Mouse (Mus musculus): ENCODE results near the gene Hfe. TPM values are rescaled to one million over a fixed set of nuclear protein-coding genes. Genes with fewer than 3 reads are reported as not detected.
A peak's percentile ranks its signal among the peaks of the same experiment; 100 is the strongest.
"Not testable (repeated sequence)": the region's sequence is repeated elsewhere in the genome, so short reads cannot be mapped to it uniquely, and the experiment has no call there.

Gene Hfe
- polyA plus RNA-seq, 1 experiment from 2014 or later: 3.7 TPM

GRCm38 (mm10) chr13:23728472-23729191 is 18.0 kb upstream of the Hfe start:
- H3K9me3 ChIP-seq (replicated peaks): no peaks in the 10 kb centered on the region
- no peaks in the 10 kb centered on the region for H3K4me1 ChIP-seq
- H3K27ac ChIP-seq (replicated peaks): no peak overlapping the region
- 90% methylated on average over 18 of the region's 18 CpGs for WGBS
- ATAC-seq (ENCODE audit: low FRiP score): no peak
- no peak overlapping the region for H3K4me3 ChIP-seq (replicated peaks)
- no peaks in the 10 kb centered on the region for H3K36me3 ChIP-seq
- no peak overlapping the region for H3K4me2 ChIP-seq
- no peaks in the 10 kb centered on the region for H3K27me3 ChIP-seq (replicated peaks)
- no peak overlapping the region for H3K9ac ChIP-seq (replicated peaks)

DNA sequence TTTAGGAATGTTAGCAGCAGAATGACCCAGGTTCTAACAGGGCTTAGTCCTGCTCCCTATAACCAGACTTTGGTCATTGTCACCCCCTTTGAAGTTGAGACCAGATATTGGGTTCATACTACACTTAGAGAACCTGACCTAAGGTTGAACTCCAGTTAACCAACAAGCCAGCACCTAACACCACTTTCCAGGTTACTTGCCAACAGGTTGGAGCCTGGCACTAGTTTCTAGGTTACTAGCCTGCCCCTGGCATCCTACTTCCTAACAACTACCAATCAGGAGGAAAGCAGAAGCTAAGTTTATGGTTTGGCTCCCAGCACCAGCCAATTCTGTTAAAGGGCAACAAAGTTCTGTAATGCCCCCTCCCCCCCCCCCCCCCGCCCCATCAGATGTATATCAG is 14.6 kb upstream of the Hfe start:
- Histone ChIP-seq H3K9ac (replicated peaks) (no peak overlapping the region), H3K36me3 (no peaks in the 10 kb centered on the region), H3K27ac (replicated peaks) (no peak overlapping the region), H3K27me3 (replicated peaks) (no peaks in the 10 kb centered on the region), H3K4me3 (replicated peaks) (no peak overlapping the region), H3K4me1 (no peaks in the 10 kb centered on the region), H3K9me3 (replicated peaks) (no peaks in the 10 kb centered on the region), H3K4me2 (no peak overlapping the region)
- no peak for ATAC-seq (ENCODE audit: low FRiP score)
- WGBS: 0% methylated on average over 1 of the region's 1 CpGs

DNA sequence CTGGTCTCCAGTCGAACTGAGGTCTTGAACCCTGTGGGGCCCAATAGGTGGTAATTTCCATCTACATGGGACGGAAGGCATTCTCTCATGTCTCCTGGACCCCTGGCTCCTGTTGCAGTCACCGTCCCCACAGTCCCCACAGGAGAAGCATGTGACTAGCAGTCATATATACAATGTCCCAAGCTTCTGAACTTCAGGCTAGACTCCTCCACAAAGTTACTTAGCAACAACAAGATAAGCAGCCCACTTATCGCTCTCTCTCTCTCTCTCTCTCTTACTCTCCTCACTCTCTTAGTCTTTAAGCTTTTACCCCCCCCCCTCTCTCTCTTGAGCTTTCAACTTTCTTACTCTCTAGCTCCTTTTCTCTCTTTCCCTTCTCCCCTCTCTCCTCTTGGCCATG is 13.6 kb upstream of the Hfe start:
- H3K9ac ChIP-seq (replicated peaks): no peak overlapping the region
- ATAC-seq (ENCODE audit: low FRiP score): no peak
- H3K27me3 ChIP-seq (replicated peaks): no peaks in the 10 kb centered on the region
- H3K4me2 ChIP-seq: no peak overlapping the region
- no peaks in the 10 kb centered on the region for H3K36me3 ChIP-seq
- no peak overlapping the region for H3K4me3 ChIP-seq (replicated peaks)
- H3K9me3 ChIP-seq (replicated peaks): no peaks in the 10 kb centered on the region
- 98% methylated on average over 4 of the region's 4 CpGs for WGBS
- no peaks in the 10 kb centered on the region for H3K4me1 ChIP-seq
- no peak overlapping the region for H3K27ac ChIP-seq (replicated peaks)

DNA sequence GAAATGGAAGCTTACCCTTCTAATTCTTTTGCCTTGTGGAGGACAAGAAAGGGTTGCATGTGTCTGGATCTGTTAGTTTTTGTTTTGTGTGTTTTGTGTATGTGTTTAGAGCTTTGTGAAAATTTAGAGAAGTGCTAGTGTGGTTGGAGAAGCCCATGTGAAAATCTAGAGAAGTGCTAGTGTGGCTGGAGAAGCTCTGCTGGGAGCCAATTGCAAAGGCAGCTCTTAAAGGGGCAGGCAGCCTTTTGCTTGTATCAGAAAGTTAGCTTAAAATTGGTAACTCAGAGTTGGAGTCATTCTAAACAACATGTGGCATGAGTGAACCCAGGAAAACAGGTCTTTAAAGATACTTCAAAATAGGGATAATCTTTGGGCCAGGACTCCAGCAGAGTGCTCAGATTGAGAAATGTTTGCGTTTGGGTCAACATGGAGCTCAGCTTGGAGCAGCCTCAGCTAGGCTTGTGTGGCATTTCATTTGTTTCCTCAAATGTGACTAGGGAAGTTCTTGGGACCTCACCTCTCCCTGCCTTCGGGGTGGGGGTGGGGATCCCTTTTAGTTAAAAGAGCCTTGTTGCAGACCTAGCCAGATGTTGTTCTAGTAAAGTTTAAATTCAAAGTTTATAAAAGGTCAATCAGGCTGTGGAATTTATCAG is 7.1 kb upstream of the Hfe start:
- not testable (repeated sequence) for H3K9ac ChIP-seq (replicated peaks); ATAC-seq (ENCODE audit: low FRiP score); H3K4me1 ChIP-seq; H3K9me3 ChIP-seq (replicated peaks); H3K27me3 ChIP-seq (replicated peaks); H3K27ac ChIP-seq (replicated peaks); H3K4me2 ChIP-seq; H3K36me3 ChIP-seq; H3K4me3 ChIP-seq (replicated peaks)
- 19% methylated on average over 2 of the region's 2 CpGs for WGBS

DNA sequence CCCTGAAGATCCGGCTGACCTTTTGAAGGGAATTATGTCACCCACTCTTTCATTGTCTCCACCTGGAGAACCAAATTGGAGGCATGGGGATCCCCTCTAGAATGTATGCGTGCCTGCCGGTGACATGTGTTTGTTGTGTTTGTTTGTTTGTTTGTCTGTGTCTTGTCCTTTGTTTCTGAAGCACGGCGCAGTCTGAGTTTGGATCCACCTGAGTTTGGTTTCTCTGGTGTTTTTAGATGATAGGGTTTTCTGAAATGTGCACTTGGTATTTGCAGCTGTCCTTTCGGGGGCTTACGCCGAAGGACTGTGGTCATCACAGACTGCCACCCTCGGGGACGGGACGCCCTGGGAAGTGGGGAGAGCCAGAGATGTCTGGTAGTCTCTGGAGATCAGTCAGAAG is 6.5 kb upstream of the Hfe start:
- no peaks in the 10 kb centered on the region for H3K27me3 ChIP-seq (replicated peaks)
- no peak overlapping the region for H3K4me3 ChIP-seq (replicated peaks)
- H3K4me1 ChIP-seq: no peaks in the 10 kb centered on the region
- no peaks in the 10 kb centered on the region for H3K9me3 ChIP-seq (replicated peaks)
- no peak overlapping the region for H3K9ac ChIP-seq (replicated peaks)
- H3K4me2 ChIP-seq: no peak overlapping the region
- ATAC-seq (ENCODE audit: low FRiP score): no peak
- no peak overlapping the region for H3K27ac ChIP-seq (replicated peaks)
- 61% methylated on average over 11 of the region's 11 CpGs for whole genome bisulfite sequencing
- no peaks in the 10 kb centered on the region for H3K36me3 ChIP-seq

DNA sequence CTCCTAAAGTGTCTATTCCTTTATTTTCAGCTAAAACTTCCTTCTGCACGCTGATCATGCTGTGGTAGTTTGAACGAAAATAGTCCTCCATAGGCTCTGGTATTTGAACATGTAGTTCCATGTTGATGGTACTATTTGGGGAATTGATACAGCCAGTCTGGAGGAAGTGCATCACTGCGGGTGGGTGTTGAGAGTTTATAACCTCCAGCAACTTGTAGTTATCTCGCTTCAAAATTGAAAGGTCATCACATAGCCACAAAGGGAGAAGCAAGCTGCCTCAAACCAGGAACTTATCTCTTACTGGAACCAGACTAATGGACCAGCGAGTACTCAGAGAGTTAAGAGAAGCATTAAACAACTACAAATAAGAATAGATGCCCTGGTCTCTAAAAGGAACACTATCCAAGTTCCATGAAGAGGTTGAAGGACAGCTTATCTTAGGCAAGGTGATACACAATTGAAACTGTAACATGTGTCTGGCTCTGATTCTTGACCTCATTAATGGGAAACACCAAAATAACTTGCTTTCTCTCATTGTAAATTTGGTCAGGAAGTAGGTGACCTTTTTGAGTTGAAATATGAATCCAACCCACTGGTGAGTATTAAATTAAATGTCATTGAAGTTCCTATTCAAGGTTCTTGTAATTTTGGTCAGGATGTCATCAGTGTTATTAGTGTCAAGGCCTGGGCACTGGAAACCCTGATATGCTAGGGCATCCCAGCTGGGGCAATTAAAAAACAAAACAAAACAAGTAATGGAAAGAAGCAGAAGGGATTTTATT is 5.8 kb upstream of the Hfe start:
- 89% methylated on average over 5 of the region's 5 CpGs for WGBS
- Histone ChIP-seq H3K4me1 (no peaks in the 10 kb centered on the region), H3K4me2 (no peak overlapping the region), H3K9me3 (replicated peaks) (no peaks in the 10 kb centered on the region), H3K27ac (replicated peaks) (no peak overlapping the region), H3K4me3 (replicated peaks) (no peak overlapping the region), H3K36me3 (no peaks in the 10 kb centered on the region), H3K27me3 (replicated peaks) (no peaks in the 10 kb centered on the region), H3K9ac (replicated peaks) (no peak overlapping the region)
- no peak for ATAC-seq (ENCODE audit: low FRiP score)

GRCm38 (mm10) chr13:23709714-23710373 is 810 bp downstream of the Hfe start:
- WGBS: 10% methylated on average over 15 of the region's 15 CpGs
- no peaks in the 10 kb centered on the region for H3K9me3 ChIP-seq (replicated peaks)
- H3K9ac ChIP-seq (replicated peaks): peak overlapping the region; percentile 26
- peak overlapping the region; percentile 64 for H3K4me2 ChIP-seq
- peak overlapping the region; percentile 41 for H3K4me3 ChIP-seq (replicated peaks)
- no peaks in the 10 kb centered on the region for H3K27me3 ChIP-seq (replicated peaks)
- no peak overlapping the region for H3K27ac ChIP-seq (replicated peaks)
- ATAC-seq (ENCODE audit: low FRiP score): no peak
- peaks cover 9% of the 10 kb centered on the region for H3K4me1 ChIP-seq
- H3K36me3 ChIP-seq: no peaks in the 10 kb centered on the region

GRCm38 (mm10) chr13:23708654-23709053 is 2.0 kb downstream of the Hfe start:
- 76% methylated on average over 4 of the region's 4 CpGs for WGBS
- H3K27ac ChIP-seq (replicated peaks): no peak overlapping the region

GRCm38 (mm10) chr13:23708041-23708440 is 2.6 kb downstream of the Hfe start:
- peaks cover 9% of the 10 kb centered on the region for H3K4me1 ChIP-seq
- H3K9ac ChIP-seq (replicated peaks): no peak overlapping the region
- no peaks in the 10 kb centered on the region for H3K27me3 ChIP-seq (replicated peaks)
- no peaks in the 10 kb centered on the region for H3K9me3 ChIP-seq (replicated peaks)
- no peak for ATAC-seq (ENCODE audit: low FRiP score)
- WGBS: 91% methylated on average over 4 of the region's 4 CpGs
- no peaks in the 10 kb centered on the region for H3K36me3 ChIP-seq
- H3K27ac ChIP-seq (replicated peaks): no peak overlapping the region
- no peak overlapping the region for H3K4me2 ChIP-seq
- H3K4me3 ChIP-seq (replicated peaks): no peak overlapping the region

More at GRCm38 (mm10) chr13:23708654-23709053, 2.0 kb downstream of the Hfe start:
- Histone ChIP-seq H3K4me3 (replicated peaks) (no peak overlapping the region), H3K27me3 (replicated peaks) (no peaks in the 10 kb centered on the region), H3K9me3 (replicated peaks) (no peaks in the 10 kb centered on the region), H3K4me2 (no peak overlapping the region), H3K4me1 (peaks cover 9% of the 10 kb centered on the region), H3K36me3 (no peaks in the 10 kb centered on the region), H3K9ac (replicated peaks) (no peak overlapping the region)
- no peak for ATAC-seq (ENCODE audit: low FRiP score)

GRCm38 (mm10) chr13:23706771-23707170 is 3.9 kb downstream of the Hfe start:
- no peaks in the 10 kb centered on the region for H3K9me3 ChIP-seq (replicated peaks)
- no peak overlapping the region for H3K9ac ChIP-seq (replicated peaks)
- no peak overlapping the region for H3K4me3 ChIP-seq (replicated peaks)
- peaks cover 9% of the 10 kb centered on the region for H3K4me1 ChIP-seq
- no peak overlapping the region for H3K27ac ChIP-seq (replicated peaks)
- no peaks in the 10 kb centered on the region for H3K36me3 ChIP-seq
- 94% methylated on average over 12 of the region's 12 CpGs for WGBS
- no peaks in the 10 kb centered on the region for H3K27me3 ChIP-seq (replicated peaks)
- no peak overlapping the region for H3K4me2 ChIP-seq
- no peak for ATAC-seq (ENCODE audit: low FRiP score)

GRCm38 (mm10) chr13:23705751-23706356 is 4.8 kb downstream of the Hfe start:
- Histone ChIP-seq H3K9ac (replicated peaks) (no peak overlapping the region), H3K27me3 (replicated peaks) (no peaks in the 10 kb centered on the region), H3K4me2 (no peak overlapping the region), H3K4me3 (replicated peaks) (no peak overlapping the region), H3K27ac (replicated peaks) (no peak overlapping the region), H3K9me3 (replicated peaks) (no peaks in the 10 kb centered on the region), H3K36me3 (no peaks in the 10 kb centered on the region), H3K4me1 (peaks cover 9% of the 10 kb centered on the region)
- no peak for ATAC-seq (ENCODE audit: low FRiP score)
- 96% methylated on average over 7 of the region's 7 CpGs for WGBS

All from neural tube, embryonic 15.5 days (tissue).